Mouse (Mus musculus): Measurements from ENCODE around the gene Zfpm1.

GRCm38 (mm10) chr8:122286899-122287298 lies 5.0 kb downstream of the Zfpm1 start:
- no peak for TF ChIP-seq POLR2A (IDR thresholded peaks at IDR 0.05; ENCODE audit: low read depth, low read length)
- no peak for TF ChIP-seq CTCF (IDR thresholded peaks at IDR 0.05; ENCODE audit: extremely low read depth, insufficient read depth, insufficient read length, insufficient replicate concordance)
